Mouse (Mus musculus) G1E (cell line): ENCODE measurements around the gene Sept5.

ENCODE experiments used
- CTCF ChIP-seq: IDR thresholded peaks from 2 replicates; pipeline ENCODE4 v1.5.1; 2012; ENCODE audit warnings: low read depth, low read length, inconsistent platforms, mixed read lengths
- GATA1 ChIP-seq: IDR thresholded peaks from 2 replicates; pipeline ENCODE4 v1.6.1; 2012; ENCODE audit warnings: borderline replicate concordance, low read length, inconsistent platforms, mixed read lengths
- TAL1 ChIP-seq: conservative IDR thresholded peaks from 2 replicates; pipeline ENCODE4 v1.6.1; 2012; ENCODE audit warnings: low read depth, low read length, inconsistent platforms, mixed read lengths

DNA sequence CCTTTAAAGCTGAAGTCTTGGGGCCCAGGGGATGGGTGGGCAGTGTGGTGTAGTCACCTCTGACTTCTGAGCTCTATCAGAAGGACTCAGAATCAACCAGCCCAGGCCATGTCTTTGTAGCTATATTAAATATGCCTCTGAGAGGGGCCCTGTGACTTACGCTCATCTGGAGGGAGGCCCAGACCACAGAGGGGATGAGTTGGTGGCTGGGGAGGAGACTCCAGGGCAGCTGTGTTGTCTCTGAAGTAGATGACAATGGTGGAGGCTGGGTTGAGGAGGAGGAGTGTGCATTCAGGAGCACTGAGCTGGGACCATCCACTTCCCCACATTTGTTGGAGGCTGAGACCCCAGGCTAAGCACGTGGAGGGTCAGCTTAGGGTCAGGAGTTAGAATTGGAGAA is 11.5 kb downstream of the Sept5 start:
- no peak for TF ChIP-seq TAL1
- no peak for TF ChIP-seq CTCF
- TF ChIP-seq GATA1, result no peak
